In genomic region chr2:60882202-60883042, GRCm38 (mm10) we compare ENCODE assay signal across 9 mouse cellular contexts.
DNase-seq lines count a peak whose midpoint lies in the region; ATAC-seq and TF ChIP-seq lines count a peak whose summit lies in the region.
"Had no signal": no experiment of that assay in that cellular context is flagged by ENCODE, and none has a peak within 500 bp of the region (broad histone marks: within the 10 kb centered on the region; RNA-seq: fewer than 3 reads in every experiment).

No protein-coding gene starts in this region.

- TF ChIP-seq CTCF in liver, postnatal 0 days (IDR thresholded peaks at IDR 0.05; ENCODE audit: low read depth) = no peak

- H3K4me1 ChIP-seq in lung, embryonic 15.5 days = peaks cover 57% of the 10 kb centered on the region
- peaks cover 5% of the 10 kb centered on the region for H3K4me1 ChIP-seq in embryonic facial prominence, embryonic 11.5 days (ENCODE audit: control insufficient read depth, insufficient read depth, low read length)
- no peaks in the 10 kb centered on the region; the same call in 1 of the 2 replicates for H3K4me1 ChIP-seq in hindbrain, embryonic 11.5 days (replicated peaks; ENCODE audit: control insufficient read depth, insufficient read depth, low read length)
- H3K4me1 ChIP-seq in liver, postnatal 0 days (ENCODE audit: insufficient read depth) = peaks cover 44% of the 10 kb centered on the region
- peaks cover 5% of the 10 kb centered on the region; the same call in 1 of the 2 replicates for H3K4me1 ChIP-seq in forebrain, embryonic 16.5 days (replicated peaks; ENCODE audit: control insufficient read depth, insufficient read depth, low read length)

- no peak for ATAC-seq in lung, embryonic 15.5 days (ENCODE audit: borderline replicate concordance, extremely low read depth, low FRiP score, low TSS enrichment)
- ATAC-seq in embryonic facial prominence, embryonic 11.5 days (replicated peaks; ENCODE audit: insufficient number of reproducible peaks, low FRiP score, low TSS enrichment, low read depth) = no peak
- no peak for ATAC-seq in hindbrain, embryonic 11.5 days (ENCODE audit: low FRiP score)
- ATAC-seq in liver, postnatal 0 days = no peak
- ATAC-seq in forebrain, embryonic 16.5 days = no peak

- WGBS in lung, embryonic 15.5 days = 42% methylated on average over 5 of the region's 5 CpGs
- WGBS in embryonic facial prominence, embryonic 11.5 days = 40% methylated on average over 5 of the region's 5 CpGs
- whole genome bisulfite sequencing in hindbrain, embryonic 11.5 days = 45% methylated on average over 5 of the region's 5 CpGs
- WGBS in liver, postnatal 0 days (ENCODE audit: insufficient replicate concordance) = 55% methylated on average over 5 of the region's 5 CpGs
- WGBS in forebrain, embryonic 16.5 days = 44% methylated on average over 5 of the region's 5 CpGs

- TF ChIP-seq EP300 in liver, postnatal 0 days (IDR thresholded peaks at IDR 0.05; ENCODE audit: low read depth) = no peak

- H3K27me3 ChIP-seq in lung, embryonic 15.5 days = no peaks in the 10 kb centered on the region
- no peaks in the 10 kb centered on the region for H3K27me3 ChIP-seq in embryonic facial prominence, embryonic 11.5 days (ENCODE audit: control insufficient read depth, insufficient read depth, low read length)
- H3K27me3 ChIP-seq in hindbrain, embryonic 11.5 days (ENCODE audit: control insufficient read depth, insufficient read depth, low read length) = no peaks in the 10 kb centered on the region
- H3K27me3 ChIP-seq in liver, postnatal 0 days (ENCODE audit: insufficient read depth, low read length) = no peaks in the 10 kb centered on the region
- peaks cover 35% of the 10 kb centered on the region for H3K27me3 ChIP-seq in forebrain, embryonic 16.5 days (replicated peaks; ENCODE audit: control insufficient read depth, insufficient read depth, low read length)

- peak overlapping the region; percentile 90; the same call in 1 of the 2 replicates for H3K4me2 ChIP-seq in lung, embryonic 15.5 days
- H3K4me2 ChIP-seq in embryonic facial prominence, embryonic 11.5 days (ENCODE audit: low read depth, low read length) = no peak overlapping the region
- H3K4me2 ChIP-seq in hindbrain, embryonic 11.5 days (replicated peaks; ENCODE audit: low read depth, low read length) = no peak overlapping the region
- H3K4me2 ChIP-seq in liver, postnatal 0 days (ENCODE audit: low read depth, low read length) = 0 out of 2 replicates have a peak overlapping the region, but pooled peaks have one; percentile 71
- no peak overlapping the region for H3K4me2 ChIP-seq in forebrain, embryonic 16.5 days (ENCODE audit: low read length)

- H3K36me3 ChIP-seq in lung, embryonic 15.5 days = no peaks in the 10 kb centered on the region
- H3K36me3 ChIP-seq in embryonic facial prominence, embryonic 11.5 days (replicated peaks; ENCODE audit: control insufficient read depth, insufficient read depth, low read depth, low read length) = no peaks in the 10 kb centered on the region
- no peaks in the 10 kb centered on the region for H3K36me3 ChIP-seq in hindbrain, embryonic 11.5 days (ENCODE audit: control insufficient read depth, insufficient read depth, low read length)
- H3K36me3 ChIP-seq in liver, postnatal 0 days (replicated peaks; ENCODE audit: insufficient read depth, low read length) = 0 out of 2 replicates have a peak, but pooled peaks cover 5% of the 10 kb centered on the region
- no peaks in the 10 kb centered on the region for H3K36me3 ChIP-seq in forebrain, embryonic 16.5 days (ENCODE audit: control insufficient read depth, insufficient read depth)

- H3K4me3 ChIP-seq in lung, embryonic 15.5 days = no peak overlapping the region
- H3K4me3 ChIP-seq in embryonic facial prominence, embryonic 11.5 days (ENCODE audit: low read depth, low read length) = no peak overlapping the region
- H3K4me3 ChIP-seq in hindbrain, embryonic 11.5 days (ENCODE audit: low read depth, low read length) = no peak overlapping the region
- no peak overlapping the region for H3K4me3 ChIP-seq in liver, postnatal 0 days (ENCODE audit: low read depth, low read length)
- H3K4me3 ChIP-seq in forebrain, embryonic 16.5 days (replicated peaks; ENCODE audit: low read length) = no peak overlapping the region

- DNase-seq in lung, postnatal 36 days = no peak
- peak; percentile 30 for DNase-seq in embryonic facial prominence, embryonic 11.5 days (ENCODE audit: low spot score)
- DNase-seq in hindbrain, embryonic 11.5 days (ENCODE audit: low spot score) = peak; percentile 41
- no peak for DNase-seq in liver, postnatal 0 days
- no peak for DNase-seq in urinary bladder, postnatal 36 days (ENCODE audit: low spot score in 2 of 2)
- no peak for DNase-seq in left cerebral cortex, adult 8-10 months (ENCODE audit: low spot score in 2 of 2)
- DNase-seq: spleen, adult 18-20 months had no signal

- H3K9me3 ChIP-seq in lung, embryonic 15.5 days = no peaks in the 10 kb centered on the region
- no peaks in the 10 kb centered on the region for H3K9me3 ChIP-seq in embryonic facial prominence, embryonic 11.5 days (replicated peaks; ENCODE audit: control insufficient read depth, low read length)
- no peaks in the 10 kb centered on the region for H3K9me3 ChIP-seq in hindbrain, embryonic 11.5 days (ENCODE audit: control insufficient read depth, low read length)
- no peaks in the 10 kb centered on the region for H3K9me3 ChIP-seq in liver, postnatal 0 days (ENCODE audit: low read length)
- H3K9me3 ChIP-seq in forebrain, embryonic 16.5 days (ENCODE audit: control insufficient read depth, low read length) = no peaks in the 10 kb centered on the region

- peak overlapping the region; percentile 98 for H3K27ac ChIP-seq in lung, embryonic 15.5 days
- no peak overlapping the region for H3K27ac ChIP-seq in embryonic facial prominence, embryonic 11.5 days (replicated peaks; ENCODE audit: low read depth, low read length)
- no peak overlapping the region for H3K27ac ChIP-seq in hindbrain, embryonic 11.5 days (ENCODE audit: low read depth, low read length)
- H3K27ac ChIP-seq in liver, postnatal 0 days (ENCODE audit: low read depth) = no peak overlapping the region
- H3K27ac ChIP-seq in forebrain, embryonic 16.5 days (ENCODE audit: low read length) = no peak overlapping the region

- no peak overlapping the region for H3K9ac ChIP-seq in lung, embryonic 15.5 days
- no peak overlapping the region for H3K9ac ChIP-seq in embryonic facial prominence, embryonic 11.5 days (replicated peaks; ENCODE audit: low read length)
- H3K9ac ChIP-seq in hindbrain, embryonic 11.5 days (ENCODE audit: low read depth, low read length) = no peak overlapping the region
- H3K9ac ChIP-seq in liver, postnatal 0 days (replicated peaks) = no peak overlapping the region
- H3K9ac ChIP-seq in forebrain, embryonic 16.5 days (replicated peaks; ENCODE audit: low read depth, low read length) = no peak overlapping the region

Comparison
In these comparisons a context has a peak if more than half of its experiments do, and no peak if none do; other contexts are left out.
1. H3K4me2 ChIP-seq: peak in lung, embryonic 15.5 days (single experiment) and liver, postnatal 0 days (single experiment); none in embryonic facial prominence, embryonic 11.5 days (single experiment), hindbrain, embryonic 11.5 days (single experiment) and forebrain, embryonic 16.5 days (single experiment).
2. DNase-seq: peak in embryonic facial prominence, embryonic 11.5 days (single experiment) and hindbrain, embryonic 11.5 days (single experiment); none in lung, postnatal 36 days (single experiment), liver, postnatal 0 days (single experiment), urinary bladder, postnatal 36 days (0 of 2) and left cerebral cortex, adult 8-10 months (0 of 2).